36 mouse cellular contexts compared by ENCODE assay signal in genomic region chr14:75151146-75151545, GRCm38 (mm10). TPM values are rescaled to one million over a fixed set of nuclear protein-coding genes. Genes with fewer than 3 reads are reported as not detected.
DNase-seq lines count a peak whose midpoint lies in the region; ATAC-seq and TF ChIP-seq lines count a peak whose summit lies in the region.
"Had no signal": no experiment of that assay in that cellular context is flagged by ENCODE, and none has a peak within 500 bp of the region (broad histone marks: within the 10 kb centered on the region; RNA-seq: fewer than 3 reads in every experiment).

No protein-coding gene starts in this region.

- ATAC-seq in lung, postnatal 0 days: peak; percentile 73
- ATAC-seq: CD4-positive, CD25-positive, alpha-beta regulatory T cell, adult 4 months; forebrain, embryonic 15.5 days; intestine, postnatal 0 days; midbrain, embryonic 15.5 days had no signal

- H3K9me3 ChIP-seq in heart, embryonic 10.5 days: no peaks in the 10 kb centered on the region
- no peaks in the 10 kb centered on the region for H3K9me3 ChIP-seq in lung, postnatal 0 days (ENCODE audit: low read length)
- H3K9me3 ChIP-seq: embryonic facial prominence, embryonic 13.5 days; forebrain, embryonic 10.5 days; forebrain, embryonic 15.5 days; heart, embryonic 12.5 days; midbrain, embryonic 10.5 days; midbrain, embryonic 15.5 days; neural tube, embryonic 15.5 days had no signal

- H3K4me2 ChIP-seq in lung, postnatal 0 days (replicated peaks; ENCODE audit: low read depth, low read length): no peak overlapping the region
- H3K4me2 ChIP-seq: embryonic facial prominence, embryonic 13.5 days; forebrain, embryonic 15.5 days; heart, embryonic 12.5 days; hindbrain, embryonic 14.5 days; midbrain, embryonic 15.5 days; neural tube, embryonic 15.5 days had no signal

- no peak overlapping the region for H3K4me3 ChIP-seq in heart, embryonic 10.5 days
- no peak overlapping the region for H3K4me3 ChIP-seq in lung, postnatal 0 days (ENCODE audit: low read depth, low read length)
- H3K4me3 ChIP-seq: embryonic facial prominence, embryonic 13.5 days; forebrain, embryonic 10.5 days; forebrain, embryonic 15.5 days; heart, embryonic 12.5 days; midbrain, embryonic 10.5 days; midbrain, embryonic 15.5 days; neural tube, embryonic 15.5 days had no signal

- TF ChIP-seq EP300 in lung, postnatal 0 days (IDR thresholded peaks at IDR 0.05): no peak

- peak; percentile 75 for DNase-seq in heart, embryonic 10.5 days (ENCODE audit: low spot score)
- DNase-seq in heart, postnatal 36 days: no peak
- DNase-seq in 416B (ENCODE audit: low read depth): peak; percentile 71
- peak; percentile 73 for DNase-seq in lung, postnatal 0 days (ENCODE audit: low spot score)
- DNase-seq in lung, postnatal 4 days: peak; percentile 37 to 60
- DNase-seq in layer of hippocampus, postnatal 25 days (ENCODE audit: extremely low spot score in 1 of 2, low spot score in 1 of 2): no peak
- DNase-seq in kidney, postnatal 14 days: no peak
- DNase-seq: adrenal gland, postnatal 14 days; cerebellum, adult 11 months; cerebellum, adult 9-11 months; kidney, adult 9 months; kidney, postnatal 10 days; layer of hippocampus, adult 9-11 months; liver; right cerebral cortex, adult 18-20 months; spleen, adult 18-20 months; thymus, postnatal 36 days had no signal

- no peak overlapping the region for H3K9ac ChIP-seq in lung, postnatal 0 days (replicated peaks; ENCODE audit: low read depth)
- H3K9ac ChIP-seq: embryonic facial prominence, embryonic 13.5 days; forebrain, embryonic 15.5 days; heart, embryonic 12.5 days; hindbrain, embryonic 14.5 days; midbrain, embryonic 15.5 days; neural tube, embryonic 15.5 days had no signal

- WGBS in heart, embryonic 10.5 days: 67% methylated on average over 3 of the region's 3 CpGs
- WGBS in lung, postnatal 0 days: 46% methylated on average over 3 of the region's 3 CpGs

- no peak overlapping the region for H3K27ac ChIP-seq in heart, embryonic 10.5 days
- no peak overlapping the region for H3K27ac ChIP-seq in lung, postnatal 0 days (ENCODE audit: low read length)
- H3K27ac ChIP-seq: embryonic facial prominence, embryonic 13.5 days; forebrain, embryonic 10.5 days; forebrain, embryonic 15.5 days; hindbrain, embryonic 14.5 days; macrophage; midbrain, embryonic 10.5 days; midbrain, embryonic 15.5 days; neural tube, embryonic 15.5 days had no signal

- no peaks in the 10 kb centered on the region for H3K36me3 ChIP-seq in heart, embryonic 10.5 days
- no peaks in the 10 kb centered on the region for H3K36me3 ChIP-seq in lung, postnatal 0 days (ENCODE audit: insufficient read depth, low read length)
- H3K36me3 ChIP-seq: embryonic facial prominence, embryonic 13.5 days; forebrain, embryonic 10.5 days; forebrain, embryonic 15.5 days; heart, embryonic 12.5 days; midbrain, embryonic 10.5 days; midbrain, embryonic 15.5 days; neural tube, embryonic 15.5 days had no signal

- intact Hi-C loops in heart, postnatal 36 days (cut with DNase I): no loop called here

- H3K4me1 ChIP-seq in heart, embryonic 10.5 days: no peaks in the 10 kb centered on the region
- peaks cover 3% of the 10 kb centered on the region; the same call in 1 of the 2 replicates for H3K4me1 ChIP-seq in lung, postnatal 0 days (ENCODE audit: insufficient read depth, low read depth, low read length)
- H3K4me1 ChIP-seq: embryonic facial prominence, embryonic 13.5 days; forebrain, embryonic 10.5 days; forebrain, embryonic 15.5 days; midbrain, embryonic 10.5 days; midbrain, embryonic 15.5 days; neural tube, embryonic 15.5 days had no signal

- no peak for TF ChIP-seq CTCF in lung, postnatal 0 days (IDR thresholded peaks at IDR 0.05)

- no peaks in the 10 kb centered on the region for H3K27me3 ChIP-seq in heart, embryonic 10.5 days (ENCODE audit: insufficient read depth, poor library complexity, severe bottlenecking)
- H3K27me3 ChIP-seq in lung, postnatal 0 days (replicated peaks; ENCODE audit: insufficient read depth, low read length): no peaks in the 10 kb centered on the region
- H3K27me3 ChIP-seq: embryonic facial prominence, embryonic 13.5 days; forebrain, embryonic 15.5 days; heart, embryonic 12.5 days; midbrain, embryonic 15.5 days; neural tube, embryonic 15.5 days had no signal

RNA-seq across cellular contexts. Expression of gene Lcp1, which starts 20.2 kb away (rescaled TPM):
- polyA plus RNA-seq in heart, embryonic 10.5 days (2016; fragmentation: Nextera tagmentation; extraction: Ambion mirVana): 25.5 and 30.8 TPM in 2 replicates
- 10 to 100 TPM; 12.6 to 13.8 TPM for total RNA-seq in heart, postnatal 36 days (2021)
- polyA plus RNA-seq in lung, postnatal 0 days (2015; fragmentation: Nextera tagmentation; extraction: Ambion mirVana): 73.7 and 89.5 TPM in 2 replicates
- total RNA-seq in layer of hippocampus, postnatal 25 days (2021): 1 to 10 TPM; 7.8 to 8.8 TPM

RNA-seq across cellular contexts. Expression of gene Lrrc63, which starts 20.5 kb away (rescaled TPM):
- polyA plus RNA-seq in heart, embryonic 10.5 days (2016; fragmentation: Nextera tagmentation; extraction: Ambion mirVana): 0.13 TPM in 1 of 2 replicates, not detected in the other
- total RNA-seq in heart, postnatal 36 days (2021): not detected
- polyA plus RNA-seq in lung, postnatal 0 days (2015; fragmentation: Nextera tagmentation; extraction: Ambion mirVana): 0.06 and 0.17 TPM in 2 replicates
- total RNA-seq in layer of hippocampus, postnatal 25 days (2021): not detected
- total RNA-seq: adrenal gland, postnatal 14 days; common myeloid progenitor, adult 5-6 weeks; gastrocnemius, adult 8-10 months; gastrocnemius, postnatal 4 days; hematopoietic stem cell, adult 5-6 weeks; left cerebral cortex, adult 18-20 months had no signal
- polyA plus RNA-seq: CD4-positive, CD25-positive, alpha-beta regulatory T cell, adult 4 months; embryonic facial prominence, embryonic 13.5 days; forebrain, embryonic 15.5 days; heart, embryonic 12.5 days; heart, postnatal 0 days; hindbrain, embryonic 14.5 days; intestine, postnatal 0 days; limb, embryonic 11.5 days; neural tube, embryonic 15.5 days; stomach, embryonic 16.5 days had no signal

Comparison
In these comparisons a context has a peak if more than half of its experiments do, and no peak if none do; other contexts are left out.
1. DNase-seq: peak in heart, embryonic 10.5 days (single experiment), 416B (single experiment), lung, postnatal 0 days (single experiment) and lung, postnatal 4 days (2 of 2); none in heart, postnatal 36 days (0 of 2), layer of hippocampus, postnatal 25 days (0 of 2) and kidney, postnatal 14 days (single experiment).